Mouse (Mus musculus) left cerebral cortex, postnatal 4 days (tissue): ENCODE results near the gene Phox2a. TPM values are rescaled to one million over a fixed set of nuclear protein-coding genes. Genes with fewer than 3 reads are reported as not detected.

Source experiments
- DNase-seq: peaks from one replicate; pipeline ENCODE4 v3.0.0-alpha.2; 2022
- intact Hi-C: fragments of 180-260 bp; cut with DNase I; formaldehyde crosslinking; loops from one replicate; pipeline ENCODE4 v1.15.1; 2025
- total RNA-seq, 2 experiments: library from RNA; stranded (reverse); gene quantifications; 2 replicates each; pipeline ENCODE4 v1.2.3; 2021

Phox2a gene
- total RNA-seq, 2 experiments from 2014 or later = not detected

DNA sequence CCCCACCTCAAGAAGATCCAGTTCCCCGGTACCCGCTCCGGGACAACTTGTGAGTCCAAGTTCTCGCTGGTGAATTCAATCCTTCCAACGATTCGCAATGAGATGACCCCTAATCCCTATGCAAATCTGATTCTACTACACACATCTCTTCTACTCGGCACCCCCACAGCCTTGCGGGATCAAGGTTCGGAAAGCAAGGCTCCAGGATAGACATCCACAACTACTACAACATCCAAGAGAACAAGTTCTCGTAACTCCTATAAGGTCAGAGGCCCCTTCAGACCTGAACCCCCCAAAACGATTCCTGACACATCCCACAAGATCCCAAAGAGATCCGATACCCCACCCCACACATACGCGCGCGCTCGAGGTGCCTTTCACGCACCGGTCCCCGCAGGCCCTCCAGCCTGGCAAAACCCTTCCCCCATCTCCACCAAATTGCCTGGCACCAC lies 19.1 kb downstream of the Phox2a start:
- intact Hi-C loops = no loop called here
- DNase-seq = no peak

DNA sequence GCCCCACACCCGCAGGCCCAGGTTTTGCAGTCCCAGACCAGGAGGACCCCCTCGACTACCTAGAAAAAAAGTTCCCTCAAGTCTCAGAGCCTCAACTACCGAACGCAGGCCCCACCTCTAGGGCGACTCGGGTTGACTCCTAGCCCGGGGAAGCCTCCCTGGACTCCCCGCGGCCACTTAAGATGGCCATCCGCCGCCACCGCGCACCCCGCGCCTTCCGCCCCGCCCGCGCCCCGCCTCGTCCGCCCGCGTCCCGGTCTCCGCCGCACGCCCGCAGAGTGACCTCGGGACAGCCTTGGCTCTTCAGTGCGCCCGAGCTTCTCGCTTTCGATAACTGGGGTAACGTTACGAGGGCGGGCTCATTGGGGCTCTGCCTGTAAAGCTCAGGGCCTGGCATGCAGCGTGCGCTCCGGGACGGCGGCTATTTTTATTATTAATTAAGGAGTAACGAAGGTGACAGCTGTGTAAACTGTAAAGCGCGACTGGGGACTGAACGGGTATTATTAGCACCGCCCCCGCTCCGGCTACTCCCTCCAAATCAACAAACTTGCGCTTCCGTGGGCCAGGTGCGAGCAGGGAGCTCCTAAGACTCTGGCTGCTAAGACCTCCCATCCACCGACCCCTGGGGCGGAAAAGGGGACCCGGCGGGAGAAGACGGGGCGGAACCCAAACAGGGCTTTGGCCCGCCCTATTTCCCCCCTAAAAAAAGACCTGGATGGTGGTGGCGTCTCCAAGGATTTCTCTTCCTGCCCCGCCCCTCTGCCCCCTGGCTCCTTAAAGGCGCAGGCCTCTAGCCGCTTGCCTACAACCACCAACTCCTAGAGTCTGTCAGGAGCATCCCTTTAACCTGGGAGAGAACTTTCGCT lies 19.7 kb downstream of the Phox2a start, which contains the start of gene Inppl1:
Inppl1 (minus strand) TSS at position 624 of the 866 bp plus-strand sequence.
- DNase-seq = peak; percentile 67
- intact Hi-C loops = no loop called here

GRCm38 (mm10) chr7:101844186-101844585 lies 26.1 kb downstream of the Phox2a start:
- intact Hi-C loops = no loop called here
- DNase-seq = no peak

- DNase-seq = no peak
- intact Hi-C loops = no loop called here
These were observed 29.8 kb downstream of the Phox2a start for GRCm38 (mm10) chr7:101847934-101848333.

- intact Hi-C loops = no loop called here
- no peak for DNase-seq
These were observed 33.6 kb downstream of the Phox2a start for GRCm38 (mm10) chr7:101851689-101852088.

GRCm38 (mm10) chr7:101852846-101853245 lies 34.7 kb downstream of the Phox2a start:
- intact Hi-C loops = no loop called here
- DNase-seq = no peak

DNA sequence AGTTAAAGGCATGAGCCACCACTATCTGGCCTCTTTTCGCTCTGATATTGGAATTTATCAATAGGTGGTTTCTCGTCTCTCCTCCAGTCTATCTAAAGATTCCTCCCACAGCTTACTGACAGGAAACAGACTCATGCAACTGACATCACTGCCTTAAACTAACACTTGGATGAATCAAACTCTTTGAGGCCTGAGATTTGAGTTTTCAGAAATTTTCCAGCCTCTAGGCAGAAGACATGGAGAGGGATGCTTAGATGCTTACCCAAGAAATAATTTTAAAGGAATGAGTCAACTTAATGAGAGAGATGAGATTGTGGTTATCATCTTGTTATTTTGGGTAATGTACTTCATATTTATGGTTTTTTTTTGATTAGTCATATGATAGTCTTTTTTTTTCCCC lies 35.7 kb downstream of the Phox2a start:
- DNase-seq = no peak
- intact Hi-C loops = no loop called here

- no peak for DNase-seq
- intact Hi-C loops = no loop called here
These were observed 39.0 kb downstream of the Phox2a start, which contains the start of gene Folr2 for GRCm38 (mm10) chr7:101857094-101857493. Folr2 (minus strand) TSS chr7:101857194.

- no peak for DNase-seq
These were observed 40.2 kb downstream of the Phox2a start for GRCm38 (mm10) chr7:101858362-101858761.

GRCm38 (mm10) chr7:101860978-101861377 lies 42.9 kb downstream of the Phox2a start:
- no peak for DNase-seq
- intact Hi-C loops = no loop called here

More at GRCm38 (mm10) chr7:101858362-101858761, 40.2 kb downstream of the Phox2a start:
- intact Hi-C loops = no loop called here

- intact Hi-C loops = no loop called here
- no peak for DNase-seq
These were observed 44.2 kb downstream of the Phox2a start for GRCm38 (mm10) chr7:101862291-101862690.

DNA sequence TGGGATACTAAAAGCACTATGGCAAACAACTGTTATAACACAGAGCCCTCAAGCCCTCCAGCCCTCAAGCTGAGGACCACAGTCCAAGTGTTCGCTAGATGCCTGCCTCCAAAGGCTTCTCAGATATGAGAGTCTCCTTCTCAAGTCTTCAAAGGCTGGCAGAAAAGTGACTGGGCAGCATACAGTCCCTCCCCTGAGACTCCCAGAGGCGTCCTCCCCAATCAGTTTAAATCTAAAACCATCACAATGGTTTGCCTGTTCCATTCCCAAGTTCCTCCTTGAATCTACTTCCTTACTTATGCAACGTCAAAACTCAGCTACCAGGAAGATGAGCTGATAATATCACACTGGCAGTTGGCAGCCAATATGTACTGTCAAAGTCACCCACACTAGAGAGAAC lies 45.3 kb downstream of the Phox2a start, which contains the start of gene Anapc15:
Anapc15 (plus strand) TSS at position 301 of the 400 bp plus-strand sequence.
- intact Hi-C loops = no loop called here
- no peak for DNase-seq

GRCm38 (mm10) chr7:101866491-101867265 lies 48.6 kb downstream of the Phox2a start:
- DNase-seq = no peak
- intact Hi-C loops = no loop called here

DNA sequence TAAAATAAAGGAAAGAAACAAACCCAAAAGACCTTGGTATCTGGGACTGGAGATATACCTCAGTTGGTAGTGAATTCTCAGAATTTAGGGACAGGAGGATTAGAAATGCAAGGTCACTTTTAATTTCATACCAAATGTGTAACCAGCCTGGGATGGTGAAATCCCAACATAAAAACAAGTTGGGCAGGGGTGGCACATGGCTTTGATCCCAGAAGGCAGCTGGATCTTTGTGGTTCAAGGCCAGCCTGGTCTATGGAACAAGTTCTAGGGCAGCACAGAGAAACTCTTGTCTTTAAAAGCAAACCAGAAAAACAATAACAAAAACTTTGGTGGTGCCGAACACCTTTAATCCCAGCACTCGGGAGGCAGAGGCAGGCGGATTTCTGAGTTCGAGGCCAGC lies 49.4 kb downstream of the Phox2a start:
- intact Hi-C loops = no loop called here
- DNase-seq = no peak

DNA sequence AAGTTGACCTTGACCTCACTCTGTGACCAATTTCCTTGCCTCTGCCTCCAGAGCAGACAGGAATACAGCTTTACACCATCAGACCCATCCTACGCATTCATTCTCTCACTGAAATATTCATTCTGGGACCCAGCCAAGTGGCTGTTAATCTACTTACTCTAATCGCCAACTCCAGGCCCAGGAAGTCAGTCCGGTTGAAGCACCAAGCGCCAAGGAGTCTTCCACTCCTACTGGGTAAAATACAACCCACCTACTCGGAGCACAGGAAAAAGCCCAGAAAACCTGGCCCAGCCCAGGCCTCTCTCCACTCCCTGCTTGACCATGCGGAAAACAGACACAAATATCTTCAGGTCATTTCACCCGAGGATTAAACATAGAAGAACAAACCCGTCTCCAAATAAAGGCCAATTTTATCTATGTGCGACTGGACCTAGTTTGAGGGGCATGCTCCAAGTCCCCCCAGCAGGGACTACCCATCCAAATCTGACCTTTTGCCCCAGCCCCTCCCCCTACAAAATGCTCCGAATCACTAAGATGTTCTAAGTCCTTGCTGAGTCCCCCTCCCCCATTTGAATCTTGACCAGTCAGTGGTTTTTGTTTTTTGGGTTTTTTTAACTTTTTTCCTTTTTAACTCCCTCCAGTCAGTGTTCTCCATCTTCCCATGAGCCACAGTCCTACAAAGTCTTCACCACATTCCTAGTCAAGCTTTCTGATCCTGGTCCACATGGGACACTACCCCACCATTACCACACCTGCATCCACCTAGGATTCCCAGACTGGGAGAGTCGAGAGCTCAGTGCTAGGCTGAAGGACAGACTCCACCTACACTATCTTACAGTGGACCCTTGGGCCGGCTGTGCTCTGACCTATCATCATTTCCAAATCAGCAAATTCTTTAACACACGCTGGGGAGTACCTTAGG lies 50.4 kb downstream of the Phox2a start:
- intact Hi-C loops = no loop called here
- no peak for DNase-seq

- DNase-seq = no peak
- intact Hi-C loops = no loop called here
These were observed 51.0 kb downstream of the Phox2a start for GRCm38 (mm10) chr7:101869163-101869500.

- DNase-seq = no peak
- intact Hi-C loops = no loop called here
These were observed 52.5 kb downstream of the Phox2a start, which contains the start of gene Folr1 for GRCm38 (mm10) chr7:101870629-101871028. Folr1 (minus strand) TSS chr7:101870788.

DNA sequence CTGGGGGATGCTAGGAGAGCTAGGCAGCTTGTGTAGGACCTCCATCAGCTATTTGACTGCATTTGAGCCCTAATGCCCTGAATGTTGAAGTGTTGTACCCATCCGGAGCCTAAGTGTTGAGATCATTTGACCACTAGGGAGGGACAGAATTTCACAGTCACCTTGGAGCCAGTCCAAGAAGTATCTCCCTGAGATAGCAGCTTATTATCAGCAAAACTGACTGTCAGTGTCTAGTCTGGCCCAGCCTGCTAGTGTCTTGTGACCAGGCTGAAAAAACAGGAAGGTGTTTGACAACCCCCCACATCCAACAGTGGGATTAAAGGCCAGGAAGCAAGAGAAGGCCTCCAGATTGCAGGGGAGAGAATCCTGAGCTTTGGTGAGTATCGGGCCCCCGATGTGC lies 53.2 kb downstream of the Phox2a start:
- intact Hi-C loops = no loop called here

More for the DNA sequence above, 53.2 kb downstream of the Phox2a start:
- DNase-seq = no peak
